Mouse (Mus musculus): Measurements from ENCODE around the gene Tenm4. TPM values are rescaled to one million over a fixed set of nuclear protein-coding genes. Genes with fewer than 3 reads are reported as not detected.
A peak's percentile ranks its signal among the peaks of the same experiment; 100 is the strongest.

Gene Tenm4
- total and polyA plus RNA-seq, 3 experiments = 0.03 to 0.26 (median 0.04) TPM

- Histone ChIP-seq H3K36me3 (replicated peaks in 1 of 2; ENCODE audit: control insufficient read depth in 1 of 2, insufficient read depth in 1 of 2, low read length in 1 of 2) (no peaks in the 10 kb centered on the region), H3K9ac (ENCODE audit: insufficient read depth, low read depth) (no peak overlapping the region), H3K79me2 (replicated peaks; ENCODE audit: control insufficient read depth, extremely low read depth, insufficient read depth, poor library complexity, severe bottlenecking) (no peaks in the 10 kb centered on the region), H3K4me1 (ENCODE audit: control insufficient read depth in 1 of 2, insufficient read depth in 2 of 2) (peaks cover 0 to 17% of the 10 kb centered on the region in 2 experiments; a peak in 2 of 4 replicates), H3K27ac (ENCODE audit: insufficient read depth, low read depth) (no peak overlapping the region), H3K4me3 (replicated peaks in 1 of 3; ENCODE audit: low read depth in 2 of 3, low read length in 2 of 3, poor library complexity in 1 of 3) (no peak overlapping the region), H3K4me2 (ENCODE audit: insufficient read depth, low read depth, poor library complexity, severe bottlenecking) (no peak overlapping the region), H3K27me3 (replicated peaks) (no peaks in the 10 kb centered on the region), H3K9me3 (replicated peaks; ENCODE audit: low read length) (no peaks in the 10 kb centered on the region)
- DNase-seq (ENCODE audit: extremely low read depth) = no peak
- in situ Hi-C loops (cut with MboI; ENCODE audit: low pct_ligation_motif_present, low pct_unique_long_range_greater_than_20kb, low sequenced_read_pairs) (no loop called here), dilution Hi-C loops (cut with MboI; ENCODE audit: extremely low pct_ligation_motif_present, extremely low pct_unique_long_range_greater_than_20kb, low sequenced_read_pairs) (no loop called here)
- TF ChIP-seq JUN (IDR thresholded peaks at IDR 0.05; ENCODE audit: insufficient read depth, low read depth, low read length) (no peak), POLR2AphosphoS2 (IDR thresholded peaks at IDR 0.05; ENCODE audit: low read depth, low read length) (no peak), NELFE (IDR thresholded peaks at IDR 0.05; ENCODE audit: low read depth, low read length) (no peak), EP300 (IDR thresholded peaks at IDR 0.05; ENCODE audit: low read length) (no peak), SIN3A (IDR thresholded peaks at IDR 0.05; ENCODE audit: low read length) (no peak), HCFC1 (IDR thresholded peaks at IDR 0.05; ENCODE audit: low read depth, low read length) (no peak), GABPA (IDR thresholded peaks at IDR 0.05; ENCODE audit: insufficient replicate concordance, low read depth, low read length) (no peak), MEF2A (IDR thresholded peaks at IDR 0.05; ENCODE audit: borderline replicate concordance, low read depth, low read length) (no peak), USF2 (conservative IDR thresholded peaks at IDR 0.05; ENCODE audit: low read depth, low read length) (no peak), POLR2A (IDR thresholded peaks at IDR 0.05; ENCODE audit: low read depth, low read length) (no peak), PAX5 (IDR thresholded peaks at IDR 0.05; ENCODE audit: low read length) (no peak), JUND (conservative IDR thresholded peaks at IDR 0.05; ENCODE audit: low read depth, low read length) (no peak), BHLHE40 (IDR thresholded peaks at IDR 0.05; ENCODE audit: low read depth, low read length) (no peak), E2F4 (IDR thresholded peaks at IDR 0.05; ENCODE audit: insufficient replicate concordance, low read depth, low read length) (no peak), MXI1 (IDR thresholded peaks at IDR 0.05; ENCODE audit: low read depth, low read length) (no peak), USF1 (IDR thresholded peaks at IDR 0.05; ENCODE audit: low read depth, low read length) (no peak), ZNF384 (IDR thresholded peaks at IDR 0.05; ENCODE audit: low read depth, low read length) (no peak), RAD21 (IDR thresholded peaks at IDR 0.05; ENCODE audit: low read depth, low read length) (no peak), ZKSCAN1 (IDR thresholded peaks at IDR 0.05; ENCODE audit: borderline replicate concordance, low read depth, low read length) (no peak), KAT2A (IDR thresholded peaks at IDR 0.05; ENCODE audit: insufficient replicate concordance, low read length) (no peak)
Observed at GRCm38 (mm10) chr7:96369947-96370346, 198.9 kb downstream of the Tenm4 start.

GRCm38 (mm10) chr7:96374004-96374663 lies 203.1 kb downstream of the Tenm4 start:
- Histone ChIP-seq H3K4me1 (ENCODE audit: control insufficient read depth in 1 of 2, insufficient read depth in 2 of 2) (peaks cover 0 to 17% of the 10 kb centered on the region in 2 experiments; a peak in 2 of 4 replicates), H3K36me3 (replicated peaks in 1 of 2; ENCODE audit: control insufficient read depth in 1 of 2, insufficient read depth in 1 of 2, low read length in 1 of 2) (no peaks in the 10 kb centered on the region), H3K4me2 (ENCODE audit: insufficient read depth, low read depth, poor library complexity, severe bottlenecking) (no peak overlapping the region), H3K9me3 (replicated peaks; ENCODE audit: low read length) (no peaks in the 10 kb centered on the region), H3K27ac (ENCODE audit: insufficient read depth, low read depth) (no peak overlapping the region), H3K27me3 (replicated peaks) (no peaks in the 10 kb centered on the region), H3K79me2 (replicated peaks; ENCODE audit: control insufficient read depth, extremely low read depth, insufficient read depth, poor library complexity, severe bottlenecking) (no peaks in the 10 kb centered on the region), H3K4me3 (replicated peaks in 1 of 3; ENCODE audit: low read depth in 2 of 3, low read length in 2 of 3, poor library complexity in 1 of 3) (no peak overlapping the region), H3K9ac (ENCODE audit: insufficient read depth, low read depth) (no peak overlapping the region)
- dilution Hi-C loops (cut with MboI; ENCODE audit: extremely low pct_ligation_motif_present, extremely low pct_unique_long_range_greater_than_20kb, low sequenced_read_pairs) = no loop called here
- in situ Hi-C loops (cut with MboI; ENCODE audit: low pct_ligation_motif_present, low pct_unique_long_range_greater_than_20kb, low sequenced_read_pairs) = no loop called here
- DNase-seq (ENCODE audit: extremely low read depth) = peak; percentile 50
- no peak for TF ChIP-seq ZKSCAN1 (IDR thresholded peaks at IDR 0.05; ENCODE audit: borderline replicate concordance, low read depth, low read length)
- TF ChIP-seq BHLHE40 (IDR thresholded peaks at IDR 0.05; ENCODE audit: low read depth, low read length) = 0 out of 2 replicates have a peak, but pooled peaks have one; percentile 24

All from CH12.LX (cell line).